Mouse (Mus musculus): Measurements from ENCODE around the gene Fezf1. TPM values are rescaled to one million over a fixed set of nuclear protein-coding genes. Genes with fewer than 3 reads are reported as not detected.

Fezf1 gene
- total RNA-seq, 2 experiments from 2014 or later = not detected

- no peak for DNase-seq
Measured at GRCm38 (mm10) chr6:23247512-23248312, 450 bp downstream of the Fezf1 start.

DNA sequence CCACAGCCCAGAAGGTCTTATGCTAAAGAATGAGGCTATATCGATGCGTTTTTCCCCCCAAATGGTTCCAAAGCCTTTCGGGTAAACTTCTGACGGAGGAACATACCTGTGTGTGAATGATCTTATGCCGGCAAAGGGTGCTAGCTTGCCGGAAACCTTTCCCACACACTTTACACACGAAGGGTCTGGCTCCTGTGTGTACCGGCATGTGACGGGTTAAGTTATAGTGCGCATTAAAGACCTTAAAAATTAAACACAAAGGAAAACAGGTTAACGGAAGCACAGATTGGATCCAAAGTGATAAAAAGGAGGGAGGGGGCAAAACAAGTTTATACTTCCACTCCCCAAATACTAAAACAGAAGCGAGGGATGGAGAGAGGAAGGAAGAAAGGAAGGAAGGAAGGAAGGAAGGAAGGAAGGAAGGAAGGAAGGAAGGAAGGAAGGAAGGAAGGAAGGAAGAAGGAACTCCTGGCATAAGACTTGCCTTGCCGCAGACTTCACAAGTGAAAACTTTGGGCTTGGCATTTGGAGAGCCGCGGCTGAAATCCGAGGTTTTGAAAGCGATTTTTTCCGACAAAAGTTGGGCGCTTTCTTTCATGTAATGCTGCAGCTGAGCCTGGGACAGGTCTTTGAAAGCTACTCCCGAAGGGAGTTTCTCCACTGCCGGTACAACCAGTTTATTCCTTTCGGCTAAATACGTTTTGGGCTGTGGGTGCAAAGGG is 1.2 kb downstream of the Fezf1 start:
- no peak for DNase-seq

DNA sequence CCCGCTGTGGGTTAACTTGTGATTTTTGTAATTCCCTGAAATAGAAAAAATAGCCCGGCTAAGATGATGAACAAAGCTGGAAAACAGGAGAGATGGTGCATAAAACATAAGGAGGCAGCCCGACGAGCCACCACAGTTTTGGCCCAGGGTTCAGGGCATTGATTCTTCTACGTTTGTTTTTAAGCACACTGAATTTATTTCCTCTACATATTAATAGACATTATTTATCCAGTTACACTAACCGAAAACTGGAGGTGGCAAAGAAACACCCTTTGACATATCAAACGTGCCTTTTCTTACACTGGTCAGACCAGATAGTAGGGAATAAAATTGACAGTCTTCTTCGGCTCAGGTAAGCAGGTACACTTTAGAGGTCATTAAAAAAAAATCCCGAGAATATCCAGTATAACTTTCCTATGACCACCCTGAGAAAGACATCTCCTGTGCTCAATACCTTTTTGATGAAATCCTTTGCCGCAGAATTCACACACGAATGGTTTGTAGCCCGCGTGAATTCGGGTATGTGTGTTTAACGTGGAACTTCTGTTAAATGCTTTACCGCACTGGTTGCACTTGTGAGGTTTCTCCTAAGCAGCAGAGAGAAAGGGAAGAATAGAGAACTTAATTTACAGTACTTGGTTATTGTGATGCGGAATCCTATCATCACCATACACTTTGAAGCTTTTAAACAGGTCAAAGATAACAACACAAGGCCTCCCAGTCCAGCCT is 1.9 kb downstream of the Fezf1 start:
- DNase-seq = no peak

DNA sequence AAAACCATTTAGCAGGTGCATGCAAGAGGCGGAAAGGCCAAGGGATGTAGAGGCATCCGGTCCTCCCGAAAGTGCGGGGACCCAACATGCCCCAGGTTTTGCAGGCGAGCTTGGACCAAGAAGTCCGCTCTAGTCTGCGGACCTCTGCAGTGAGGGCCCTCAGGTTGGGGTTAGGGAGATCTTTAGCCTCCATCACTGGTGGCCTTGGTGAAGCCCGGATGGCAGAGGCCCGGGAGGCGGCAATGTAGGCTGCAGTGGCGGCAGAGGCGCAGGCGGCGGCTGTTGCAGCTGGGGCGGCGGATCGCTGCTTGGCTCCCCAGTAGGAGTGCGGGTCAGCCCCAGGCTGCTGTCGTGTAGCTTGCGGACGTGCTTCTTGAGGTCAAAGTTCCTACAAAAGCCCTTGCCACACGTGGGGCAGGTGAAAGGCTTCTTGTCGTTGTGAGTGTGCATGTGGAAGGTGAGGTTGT is 2.6 kb downstream of the Fezf1 start:
- no peak for DNase-seq

DNA sequence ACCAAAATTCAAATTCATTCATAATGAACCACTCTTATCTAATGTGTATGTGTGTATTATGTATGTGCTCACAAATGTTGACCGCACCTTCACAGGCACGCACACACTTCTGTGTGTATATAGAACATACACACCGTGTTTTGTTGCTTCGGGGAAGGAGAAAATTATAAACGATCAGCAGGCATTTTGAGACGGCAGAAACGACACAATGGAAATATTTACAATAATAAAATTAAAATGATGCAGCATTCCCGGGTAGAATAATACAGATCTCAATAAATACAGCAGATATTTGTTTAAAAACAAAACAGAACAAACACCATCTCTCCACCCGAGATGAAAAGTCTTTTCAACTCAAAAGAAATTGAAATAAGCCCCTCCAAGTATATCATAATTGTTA is 3.0 kb downstream of the Fezf1 start:
- DNase-seq = no peak

GRCm38 (mm10) chr6:23243821-23244760 is 4.1 kb downstream of the Fezf1 start:
- DNase-seq = no peak

DNA sequence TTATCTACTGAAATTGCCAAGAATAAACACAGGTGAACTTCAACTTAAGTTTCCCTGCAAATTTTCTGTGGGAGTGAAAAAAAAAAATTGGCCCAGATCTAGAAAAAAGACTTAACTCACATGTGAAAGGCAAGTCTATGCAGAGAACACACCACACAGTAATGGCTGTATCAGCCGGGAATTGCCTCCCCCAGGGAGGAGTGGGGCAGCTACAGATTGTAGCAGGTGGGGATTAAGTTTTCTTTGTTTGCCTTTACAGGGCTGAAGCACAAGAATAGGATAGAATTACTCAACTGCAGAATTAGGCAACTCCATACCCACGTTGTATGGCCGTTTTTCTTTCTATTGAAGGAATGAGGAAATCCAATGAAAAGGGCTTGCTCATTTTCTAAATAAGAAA is 36.7 kb downstream of the Fezf1 start:
- DNase-seq = no peak

DNA sequence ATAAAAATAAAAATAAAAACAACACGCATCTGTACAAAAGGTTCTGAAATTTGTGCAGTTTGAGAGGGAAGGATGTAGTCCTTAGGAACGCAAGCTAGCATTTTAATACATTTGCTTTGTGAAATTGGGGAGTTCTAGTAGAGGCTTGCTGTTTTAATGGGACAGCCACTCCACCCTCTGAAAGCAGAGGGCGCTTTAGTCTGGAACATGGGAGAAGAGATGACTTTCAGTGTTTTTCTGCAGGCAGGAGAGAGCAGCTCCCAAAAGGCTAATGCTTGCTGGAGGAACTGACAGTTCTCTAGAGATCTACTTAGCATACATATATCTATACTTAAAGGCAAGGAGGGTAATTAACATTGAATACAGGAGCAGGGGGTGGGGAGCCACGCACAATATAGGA is 40.4 kb downstream of the Fezf1 start:
- DNase-seq = no peak

GRCm38 (mm10) chr6:23202630-23203029 is 45.5 kb downstream of the Fezf1 start:
- DNase-seq = peak; percentile 29

Other genes starting within 250 kb of the Fezf1 start
- 10 to 100 TPM in 1 of 2 experiments, 1 to 10 TPM in 1; 4.0 to 11.0 TPM for gene Aass, start 115.4 kb downstream of the Fezf1 start, total RNA-seq (2021)